Mouse (Mus musculus) cerebellum, postnatal 25 days (tissue): ENCODE measurements at regions not wholly inside any gene's neighbourhood (a gene's known extent, or its start where the extent isn't known, plus 50 kb on each side); places are given as distances from the start of the nearest gene placed in this dataset.
"Not testable (repeated sequence)": the region's sequence is repeated elsewhere in the genome, so short reads cannot be mapped to it uniquely, and the experiment has no call there.

Source experiments
- DNase-seq, 2 experiments: peaks; one replicate each; pipeline ENCODE4 v3.0.0; 2021; ENCODE audit warnings: mixed read lengths in 2 of 2

- no peak for DNase-seq
These were observed 78.8 kb downstream of the Tpbg start for GRCm38 (mm10) chr9:85920745-85921614.

- no peak for DNase-seq
These were observed 83.1 kb downstream of the Tpbg start for GRCm38 (mm10) chr9:85925259-85925658.

DNA sequence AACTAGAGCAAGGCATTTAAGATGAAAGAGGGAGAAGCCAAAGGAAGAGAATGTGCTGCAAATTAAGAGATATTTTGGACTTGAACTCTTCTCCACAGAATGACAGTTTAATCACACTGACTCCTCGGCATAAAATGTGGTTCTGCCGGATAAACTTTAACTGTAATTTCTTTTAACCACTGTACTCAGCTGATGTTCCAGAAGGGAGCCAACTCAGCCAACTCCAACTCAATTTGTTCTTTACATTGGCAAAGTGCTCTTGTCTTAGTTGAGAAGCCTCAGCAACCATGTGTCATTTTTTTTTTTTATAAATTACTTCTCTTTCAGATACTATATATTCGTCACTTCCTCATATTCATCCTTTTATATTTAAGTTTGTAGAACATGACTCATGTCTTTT, 90.0 kb downstream of the Tpbg start:
- DNase-seq, result no peak

DNA sequence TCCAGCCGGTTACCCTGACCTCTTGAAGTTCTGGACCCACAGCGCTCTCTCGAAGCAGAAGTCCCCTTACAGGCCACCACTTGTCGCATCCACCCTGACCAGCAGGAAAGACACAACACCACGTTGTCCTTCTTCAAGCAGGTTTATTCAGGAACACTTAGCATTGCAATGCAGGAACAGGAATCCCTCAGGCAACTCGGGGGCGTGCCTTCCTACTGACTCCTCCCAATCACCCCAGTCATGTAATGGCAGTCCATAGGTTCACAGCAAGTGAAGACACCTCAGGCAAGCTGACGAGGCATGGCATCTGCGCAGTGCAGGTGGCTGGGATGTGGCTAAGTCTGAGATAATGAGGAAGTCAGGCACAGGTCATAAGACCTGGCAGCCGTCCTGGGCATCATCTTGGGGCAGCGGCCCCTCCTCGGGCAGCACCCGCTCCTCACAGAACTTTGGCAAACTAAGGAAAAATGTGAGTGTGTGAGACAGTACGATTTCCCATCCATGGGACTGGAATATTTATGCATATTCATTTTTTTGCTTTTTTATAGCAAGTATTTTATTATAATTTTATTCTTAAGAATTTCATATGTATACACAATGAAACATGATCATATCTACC, 101.0 kb downstream of the Tpbg start:
- DNase-seq, result not testable (repeated sequence)

GRCm38 (mm10) chr9:85948495-85949137, 106.4 kb downstream of the Tpbg start:
- no peak for DNase-seq

DNA sequence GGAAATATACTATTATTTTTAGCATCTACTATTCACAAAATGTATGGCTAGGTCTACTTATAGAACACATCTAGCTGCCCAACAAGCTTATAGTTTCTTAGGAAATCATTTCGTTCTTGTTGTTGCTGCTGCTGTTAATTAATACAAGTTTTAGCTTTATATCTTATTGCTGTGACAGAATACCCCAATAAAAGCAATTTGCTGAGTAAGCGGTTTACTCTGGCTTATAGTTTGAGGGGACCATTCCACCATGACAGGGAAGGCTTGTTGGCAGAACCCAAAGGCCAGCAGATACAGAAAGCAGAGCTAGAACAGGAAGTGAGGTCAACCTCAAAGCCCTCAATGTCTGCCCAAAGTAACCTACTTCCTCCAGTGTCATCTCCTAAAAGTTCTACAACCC, 109.6 kb downstream of the Tpbg start:
- no peak for DNase-seq

- no peak for DNase-seq
These were observed 127.9 kb downstream of the Tpbg start for GRCm38 (mm10) chr9:85970076-85970475.

DNA sequence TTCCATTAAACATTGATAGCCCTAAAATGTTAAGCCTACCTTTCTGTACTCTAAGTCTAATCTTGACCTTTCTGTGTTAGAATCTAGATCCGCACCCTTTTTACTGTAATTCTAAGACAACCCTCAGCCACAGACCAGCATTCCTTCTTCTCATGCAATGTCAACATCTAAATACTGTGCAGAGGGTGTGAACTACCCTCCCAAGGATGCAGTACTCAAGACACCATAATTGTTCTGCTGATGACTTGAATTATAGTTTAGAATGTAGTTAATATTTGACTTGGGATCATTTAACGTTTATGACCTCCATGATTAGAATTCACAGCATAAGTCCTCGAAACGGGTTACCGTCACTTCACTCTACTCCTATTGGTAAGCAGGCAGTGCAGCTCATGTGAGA, 139.2 kb downstream of the Tpbg start:
- no peak for DNase-seq

DNA sequence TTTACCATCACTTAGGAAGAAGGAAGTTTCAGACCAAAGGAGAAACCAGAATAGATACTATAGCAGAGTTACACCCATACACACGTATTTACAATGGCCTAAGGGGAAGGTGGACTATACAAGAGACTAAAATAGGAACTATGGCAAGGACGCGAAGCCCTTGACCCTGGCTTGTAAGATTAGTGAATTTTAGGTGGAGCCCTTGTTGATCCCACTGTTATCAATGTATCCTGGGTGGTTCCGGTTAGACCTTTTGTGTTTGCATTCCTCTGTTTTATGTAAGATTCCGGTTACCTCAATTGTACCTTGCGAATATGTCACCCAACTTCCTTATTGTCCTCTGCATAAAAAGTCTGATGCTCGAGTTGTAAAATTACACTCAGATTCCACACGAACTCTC, 141.3 kb downstream of the Tpbg start:
- DNase-seq, result not testable (repeated sequence)

- DNase-seq, result no peak
These were observed 143.5 kb downstream of the Tpbg start for GRCm38 (mm10) chr9:85985671-85986070.

DNA sequence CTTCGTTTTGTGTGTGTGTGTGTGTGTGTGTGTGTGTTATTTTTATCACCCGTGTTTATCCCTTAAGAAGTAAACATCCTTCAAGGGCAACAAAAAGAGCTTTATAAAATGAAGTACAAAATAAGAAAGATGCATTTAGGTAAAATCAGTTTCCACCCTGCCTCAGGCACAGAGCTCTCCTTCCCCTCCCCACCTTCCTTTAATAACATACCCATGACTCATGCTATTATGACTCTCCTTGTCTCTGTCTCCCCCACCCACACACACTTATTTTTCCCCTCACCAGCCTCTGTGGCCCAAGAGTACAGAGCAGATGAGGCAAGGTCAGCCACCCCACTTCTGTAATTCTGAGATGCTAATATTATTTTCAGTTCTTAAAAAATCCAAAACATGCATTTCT, 144.0 kb downstream of the Tpbg start:
- no peak for DNase-seq

GRCm38 (mm10) chr9:86002996-86003395, 160.8 kb downstream of the Tpbg start:
- DNase-seq, result no peak

DNA sequence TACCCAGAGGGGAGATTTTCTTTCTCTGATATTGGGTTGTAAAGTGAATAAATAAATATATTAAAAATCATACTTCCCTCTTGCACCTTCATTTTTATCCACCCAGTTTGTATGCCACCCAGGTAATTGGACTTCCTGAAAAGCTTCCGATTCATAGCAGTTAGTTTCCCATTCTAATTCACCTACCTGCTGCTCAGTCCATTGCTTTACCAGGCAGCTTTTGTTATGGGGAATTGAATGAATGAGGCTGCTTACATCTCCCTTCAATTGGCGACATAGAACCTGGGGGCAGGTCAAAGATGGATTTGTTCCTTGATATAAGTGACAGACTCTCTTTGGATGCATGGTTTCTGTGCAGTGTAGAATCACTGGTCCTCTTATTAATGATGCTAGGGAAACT, 169.5 kb downstream of the Tpbg start:
- no peak for DNase-seq

DNA sequence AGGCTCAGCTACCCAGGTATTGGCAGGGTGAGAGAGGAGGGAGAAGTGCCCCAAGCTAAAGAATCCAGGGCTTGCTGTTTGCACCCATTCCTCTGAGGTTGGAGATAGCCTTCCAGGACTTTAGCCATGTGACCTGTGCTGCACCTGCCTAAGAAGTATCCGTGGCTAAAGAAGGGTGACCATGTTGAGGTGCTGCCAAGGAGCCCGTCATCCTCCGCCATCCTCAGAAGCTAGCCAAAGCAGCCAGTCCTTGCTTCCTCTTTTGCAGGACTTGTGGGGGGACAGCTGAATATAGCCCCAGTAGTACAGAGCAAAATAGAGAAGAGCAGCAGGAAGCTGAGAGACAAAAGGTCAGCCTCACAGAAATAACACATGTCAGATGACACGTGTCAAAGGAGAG, 173.7 kb downstream of the Tpbg start:
- DNase-seq, result no peak

GRCm38 (mm10) chr9:86020133-86020532, 178.0 kb downstream of the Tpbg start:
- no peak for DNase-seq

GRCm38 (mm10) chr9:86020765-86021164, 178.6 kb downstream of the Tpbg start:
- no peak for DNase-seq

GRCm38 (mm10) chr9:86030738-86031137, 188.6 kb downstream of the Tpbg start:
- no peak for DNase-seq

GRCm38 (mm10) chr9:86044098-86044497, 201.9 kb downstream of the Tpbg start:
- DNase-seq, result no peak

- no peak for DNase-seq
These were observed 215.9 kb downstream of the Tpbg start for GRCm38 (mm10) chr9:86058116-86058515.

- DNase-seq, result no peak
These were observed 217.9 kb downstream of the Tpbg start for GRCm38 (mm10) chr9:86060049-86060448.

- DNase-seq, result no peak
These were observed 219.1 kb downstream of the Tpbg start for GRCm38 (mm10) chr9:86061230-86061629.

GRCm38 (mm10) chr9:86079275-86079674, 237.1 kb downstream of the Tpbg start:
- no peak for DNase-seq

GRCm38 (mm10) chr9:86081873-86082272, 239.7 kb downstream of the Tpbg start:
- DNase-seq, result no peak

DNA sequence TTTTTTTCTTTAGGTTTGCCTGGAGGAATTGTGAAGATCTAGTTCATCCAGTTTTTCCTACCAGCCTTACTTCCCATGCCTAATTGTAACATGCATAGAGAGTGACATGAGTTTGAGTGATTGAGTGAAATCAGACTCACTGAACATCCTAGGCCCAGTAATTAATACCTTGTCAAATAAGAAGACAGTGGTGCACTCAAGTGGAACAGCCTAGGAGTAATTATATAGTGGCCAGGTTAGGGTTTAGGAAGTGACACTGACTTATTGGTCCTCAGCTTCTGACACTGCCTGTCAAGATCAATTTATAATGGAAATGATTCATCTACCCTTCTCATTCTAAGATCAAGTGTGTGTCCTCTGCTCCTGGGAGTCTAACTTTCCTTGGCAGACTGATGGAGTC, 250.8 kb downstream of the Tpbg start:
- no peak for DNase-seq
